Mouse (Mus musculus) ES-E14 (cell line): ENCODE measurements around the gene Fuz. TPM values are rescaled to one million over a fixed set of nuclear protein-coding genes. Genes with fewer than 3 reads are reported as not detected.

Experiments
- DNase-seq: peaks from one replicate; pipeline ENCODE4 v3.0.0-alpha.2; 2013; ENCODE audit warnings: low read depth, low spot score
- H3K27ac ChIP-seq: 2 replicates; pipeline ENCODE4 v1.5.1; 2012; ENCODE audit warnings: low read depth, mild to moderate bottlenecking, low read length, moderate library complexity, mixed read lengths; ENCODE audit not compliant: poor library complexity, insufficient read depth, severe bottlenecking
- H3K36me3 ChIP-seq: 2 replicates; pipeline ENCODE4 v1.6.1; 2012; ENCODE audit warnings: mild to moderate bottlenecking, low read length, moderate library complexity, mixed read lengths; ENCODE audit not compliant: control insufficient read depth, poor library complexity, insufficient read depth, severe bottlenecking
- H3K4me1 ChIP-seq, 2 experiments: fragments of 150-350 bp in 1 of 2; sonication (generic) in 1 of 2; 2 replicates each; pipeline ENCODE4 v1.6.1; 2012; ENCODE audit warnings: low read length in 2 of 2, mild to moderate bottlenecking in 1 of 2, mixed read lengths in 1 of 2; ENCODE audit not compliant: control insufficient read depth in 2 of 2, insufficient read depth in 2 of 2, poor library complexity in 1 of 2
- H3K4me3 ChIP-seq, 2 experiments: fragments of 150-350 bp in 1 of 2; sonication (generic) in 1 of 2; 2 replicates each; pipeline ENCODE4 v1.5.1; 2012; ENCODE audit warnings: low read length in 2 of 2, low read depth in 1 of 2, mild to moderate bottlenecking in 1 of 2, mixed read lengths in 1 of 2; ENCODE audit not compliant: insufficient read depth in 1 of 2, poor library complexity in 1 of 2, severe bottlenecking in 1 of 2
- H3K9ac ChIP-seq: 2 replicates; pipeline ENCODE4 v1.6.1; 2012; ENCODE audit warnings: low read depth, mild to moderate bottlenecking, low read length, mixed read lengths; ENCODE audit not compliant: poor library complexity, insufficient read depth, severe bottlenecking
- H3K9me3 ChIP-seq: fragments of 150-350 bp; sonication (generic); 2 replicates; pipeline ENCODE4 v1.6.1; 2012; ENCODE audit warnings: low read depth, mild to moderate bottlenecking, low read length; ENCODE audit not compliant: control insufficient read depth, insufficient read depth
- CHD2 ChIP-seq: IDR thresholded peaks from 2 replicates; pipeline ENCODE4 v1.6.1; 2014; ENCODE audit warnings: mild to moderate bottlenecking, low read depth, low read length, inconsistent platforms
- HCFC1 ChIP-seq: IDR thresholded peaks from 2 replicates; pipeline ENCODE4 v1.6.1; 2012; ENCODE audit warnings: low read length, inconsistent platforms, borderline replicate concordance; ENCODE audit not compliant: insufficient read depth
- MAFK ChIP-seq: IDR thresholded peaks from 2 replicates; pipeline ENCODE4 v1.6.1; 2014; ENCODE audit warnings: mild to moderate bottlenecking, low read depth, low read length, inconsistent platforms; ENCODE audit not compliant: insufficient read depth
- ZC3H11A ChIP-seq: IDR thresholded peaks from 2 replicates; pipeline ENCODE4 v1.6.1; 2012; ENCODE audit warnings: low read depth, mild to moderate bottlenecking, inconsistent platforms, low read length, borderline replicate concordance
- ZNF384 ChIP-seq: IDR thresholded peaks from 2 replicates; pipeline ENCODE4 v1.6.1; 2012; ENCODE audit warnings: low read depth, low read length, inconsistent platforms
- in situ Hi-C, 2 experiments: fragments of 600-800 bp; cut with MboI; formaldehyde crosslinking; loops; one replicate each; pipeline ENCODE4 v1.15.1; 2025; ENCODE audit warnings: low sequenced_read_pairs in 2 of 2, inconsistent platforms in 1 of 2; ENCODE audit not compliant: unreplicated experiment in 2 of 2
- total RNA-seq: library from RNA; depleted of rRNA; stranded (reverse); fragments of 300-350 nt; gene quantifications from 2 replicates; pipeline ENCODE4 v1.2.3, GENCODE M21; 2012

Fuz gene
- total RNA-seq, 1 experiment, result 14.2 TPM

GRCm38 (mm10) chr7:44884637-44885036, 11.2 kb upstream of the Fuz start:
- H3K36me3 ChIP-seq, result peaks cover 75% of the 10 kb centered on the region
- in situ Hi-C loops, result no loop called here
- H3K4me3 ChIP-seq, result no peak overlapping the region

DNA sequence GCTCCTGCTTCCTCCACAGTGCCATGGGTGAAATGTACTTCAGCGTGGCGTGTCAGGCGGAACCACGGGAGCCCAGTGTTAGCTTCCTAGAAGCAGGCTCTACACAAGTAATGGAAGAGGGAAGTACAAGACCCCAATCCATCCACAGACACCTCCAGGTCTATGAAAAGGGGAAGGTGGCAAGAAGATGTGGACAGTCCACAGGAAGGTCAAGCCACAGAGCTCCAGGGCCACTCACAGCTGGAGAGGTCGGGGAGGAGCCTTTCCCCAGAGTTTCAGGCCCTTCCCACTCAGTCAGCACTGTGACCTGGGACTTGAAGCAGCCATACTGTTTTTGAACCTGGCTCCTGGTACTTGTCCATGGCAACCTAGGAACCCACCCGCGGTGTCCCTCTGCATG, 8.9 kb upstream of the Fuz start:
- Histone ChIP-seq H3K4me1 (peaks cover 0 to 13% of the 10 kb centered on the region in 2 experiments; a peak in 1 of 4 replicates), H3K4me3 (no peak overlapping the region), H3K9me3 (no peaks in the 10 kb centered on the region), H3K9ac (no peak overlapping the region), H3K36me3 (peaks cover 63% of the 10 kb centered on the region), H3K27ac (no peak overlapping the region)
- in situ Hi-C loops, result no loop called here
- TF ChIP-seq ZC3H11A, result no peak
- no peak for TF ChIP-seq ZNF384
- no peak for TF ChIP-seq HCFC1
- no peak for TF ChIP-seq MAFK
- no peak for TF ChIP-seq CHD2
- no peak for DNase-seq

More at GRCm38 (mm10) chr7:44884637-44885036, 11.2 kb upstream of the Fuz start:
- no peak for DNase-seq
- H3K4me1 ChIP-seq, result peaks cover 0 to 7% of the 10 kb centered on the region in 2 experiments; a peak in 1 of 4 replicates
- H3K9me3 ChIP-seq, result no peaks in the 10 kb centered on the region
- no peak for TF ChIP-seq HCFC1
- no peak for TF ChIP-seq ZC3H11A
- TF ChIP-seq CHD2, result no peak
- no peak for TF ChIP-seq ZNF384
- TF ChIP-seq MAFK, result no peak
- H3K9ac ChIP-seq, result no peak overlapping the region
- no peak overlapping the region for H3K27ac ChIP-seq

DNA sequence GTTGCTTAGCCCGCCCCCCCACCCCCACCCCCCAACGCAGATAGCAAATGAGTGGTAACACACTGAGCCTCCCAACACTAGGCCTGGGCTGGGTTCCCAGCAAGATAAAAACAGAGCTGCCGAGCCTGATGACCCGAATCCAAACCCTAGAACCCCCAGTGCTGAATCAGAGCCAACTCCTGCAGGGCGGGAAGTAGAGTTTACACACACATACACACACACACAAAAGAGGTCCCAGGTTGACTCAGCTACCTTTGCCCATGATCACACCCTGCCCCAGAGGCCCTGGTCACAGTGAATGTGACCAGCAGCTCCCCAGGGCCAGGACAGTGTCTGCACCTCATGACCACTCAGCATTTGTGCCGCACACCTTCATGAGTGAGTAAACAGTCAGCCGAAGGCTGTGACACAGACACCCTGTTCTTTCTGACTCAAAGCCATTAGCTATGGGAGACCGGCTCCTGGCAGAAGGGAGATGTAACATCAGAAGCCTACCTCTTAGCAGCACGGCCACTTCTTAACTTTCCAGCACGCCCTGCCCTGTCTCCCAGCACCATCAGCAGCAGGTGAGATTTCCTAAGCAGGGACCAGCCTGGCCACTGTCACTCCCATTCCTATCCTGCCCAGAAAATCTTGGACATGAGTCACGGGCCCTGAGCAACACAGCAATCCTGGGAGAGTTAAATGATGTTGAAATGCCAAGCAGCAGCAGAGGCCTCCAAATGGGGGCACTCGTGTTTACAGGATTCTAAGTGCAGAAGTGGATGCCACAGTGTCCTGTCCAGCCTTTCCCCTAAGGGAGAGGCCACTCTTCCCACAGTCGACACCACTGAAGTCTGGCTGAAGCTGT, 7.4 kb upstream of the Fuz start:
- Histone ChIP-seq H3K4me1 (peaks cover 0 to 13% of the 10 kb centered on the region in 2 experiments; a peak in 1 of 4 replicates), H3K27ac (no peak overlapping the region), H3K9ac (no peak overlapping the region), H3K36me3 (peaks cover 51% of the 10 kb centered on the region), H3K4me3 (no peak overlapping the region), H3K9me3 (no peaks in the 10 kb centered on the region)
- in situ Hi-C loops, result no loop called here
- no peak for TF ChIP-seq ZNF384
- TF ChIP-seq HCFC1, result no peak
- TF ChIP-seq ZC3H11A, result no peak
- TF ChIP-seq CHD2, result no peak
- TF ChIP-seq MAFK, result no peak
- no peak for DNase-seq

DNA sequence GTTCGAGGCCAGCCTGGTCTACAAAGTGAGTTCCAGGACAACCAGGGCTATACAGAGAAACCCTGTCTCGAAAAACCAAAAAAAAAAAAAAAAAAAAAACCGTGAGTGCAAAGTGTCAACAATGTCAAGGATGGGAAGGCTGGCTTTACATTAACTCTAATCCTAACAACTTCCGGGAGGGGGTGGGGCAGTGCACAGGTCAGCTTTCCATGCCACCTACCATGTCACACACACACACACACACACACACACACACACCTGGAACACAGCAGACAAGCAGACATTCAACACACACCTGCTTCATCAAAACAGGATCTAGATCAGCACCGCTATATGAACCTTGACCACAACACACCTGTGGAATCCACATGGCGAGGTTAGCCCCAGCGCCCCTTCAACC, 5.7 kb upstream of the Fuz start:
- H3K4me3 ChIP-seq, result no peak overlapping the region
- in situ Hi-C loops, result no loop called here

More for the DNA sequence above, 5.7 kb upstream of the Fuz start:
- no peak for TF ChIP-seq ZNF384
- Histone ChIP-seq H3K36me3 (peaks cover 38% of the 10 kb centered on the region), H3K27ac (no peak overlapping the region), H3K4me1 (peaks cover 0 to 13% of the 10 kb centered on the region in 2 experiments; a peak in 1 of 4 replicates), H3K9me3 (no peaks in the 10 kb centered on the region), H3K9ac (no peak overlapping the region)
- no peak for DNase-seq
